Mouse (Mus musculus): ENCODE data around the gene Itga4.

- TF ChIP-seq POLR2A (IDR thresholded peaks at IDR 0.05; ENCODE audit: low read depth, low read length) (no peak), CTCF (IDR thresholded peaks at IDR 0.05; ENCODE audit: extremely low read depth, insufficient read depth, insufficient read length, insufficient replicate concordance) (no peak)
These were observed 14.9 kb downstream of the Itga4 start for GRCm38 (mm10) chr2:79270034-79270535.

Data from spleen, adult 2 months (tissue).